Mouse (Mus musculus) hindbrain, embryonic 10.5 days (tissue): ENCODE results near the gene Olfr1373. TPM values are rescaled to one million over a fixed set of nuclear protein-coding genes. Genes with fewer than 3 reads are reported as not detected.

ENCODE experiments used
- DNase-seq: peaks from one replicate; pipeline ENCODE4 v3.0.0-alpha.2; 2017; ENCODE audit warnings: low spot score
- H3K27ac ChIP-seq: fragments of 300-500 bp; sonication (generic); 2 replicates; pipeline ENCODE4 v1.5.1; 2016; ENCODE audit warnings: mild to moderate bottlenecking, moderate library complexity
- H3K27me3 ChIP-seq: fragments of 300-500 bp; sonication (generic); 2 replicates; pipeline ENCODE4 v1.6.1; 2016; ENCODE audit warnings: mild to moderate bottlenecking; ENCODE audit not compliant: poor library complexity, insufficient read depth, severe bottlenecking
- H3K36me3 ChIP-seq: fragments of 300-500 bp; sonication (generic); 2 replicates; pipeline ENCODE4 v1.6.1; 2016; ENCODE audit warnings: mild to moderate bottlenecking, moderate library complexity
- H3K4me1 ChIP-seq: fragments of 300-500 bp; sonication (generic); replicated peaks from 2 replicates; pipeline ENCODE4 v1.6.1; 2016; ENCODE audit warnings: mild to moderate bottlenecking
- H3K4me3 ChIP-seq: fragments of 300-500 bp; sonication (generic); 2 replicates; pipeline ENCODE4 v1.5.1; 2016; ENCODE audit warnings: mild to moderate bottlenecking, moderate library complexity
- H3K9me3 ChIP-seq: fragments of 300-500 bp; sonication (generic); 2 replicates; pipeline ENCODE4 v1.6.1; 2016; ENCODE audit warnings: mild to moderate bottlenecking, moderate library complexity
- WGBS: fragments of 180-500 bp; shearing (Covaris S2); methylation state at CpG from one replicate; pipeline ENCODE4 v1.1.7; 2016; 5-methylcytosine and 5-hydroxymethylcytosine counted together
- polyA plus RNA-seq: library from polyadenylated mRNA; unstranded; fragments of >200 nt; fragmentation: Nextera tagmentation; extraction: Ambion mirVana; gene quantifications from 2 replicates; pipeline ENCODE4 v1.2.1, GENCODE M21; 2016

Gene Olfr1373
- polyA plus RNA-seq, 1 experiment from 2014 or later: not detected

GRCm38 (mm10) chr11:52099031-52099761, 46.1 kb downstream of the Olfr1373 start:
- Histone ChIP-seq H3K27me3 (no peaks in the 10 kb centered on the region), H3K36me3 (peaks cover 8% of the 10 kb centered on the region), H3K9me3 (no peaks in the 10 kb centered on the region), H3K27ac (peak overlapping the region; percentile 99), H3K4me1 (peaks cover 34% of the 10 kb centered on the region), H3K4me3 (peak overlapping the region; percentile 75)
- DNase-seq: peak; percentile 84
- under 1% methylated on average over 72 of the region's 72 CpGs for WGBS

- no peaks in the 10 kb centered on the region for H3K27me3 ChIP-seq
- H3K36me3 ChIP-seq: peaks cover 8% of the 10 kb centered on the region
- peak within 1 kb of the TSS; percentile 99 for H3K27ac ChIP-seq
- peak; percentile 98 for DNase-seq
- under 1% methylated on average over 53 of the region's 53 CpGs for WGBS
- peaks cover 34% of the 10 kb centered on the region for H3K4me1 ChIP-seq
- peak within 1 kb of the TSS; percentile 75 for H3K4me3 ChIP-seq
- H3K9me3 ChIP-seq: no peaks in the 10 kb centered on the region
Measured at GRCm38 (mm10) chr11:52098398-52098946, 46.9 kb downstream of the Olfr1373 start, which contains the start of gene Ppp2ca. Gene Ppp2ca, plus strand, starts transcription at chr11:52098681.

GRCm38 (mm10) chr11:52097596-52097995, 47.7 kb downstream of the Olfr1373 start:
- peak overlapping the region; percentile 99 for H3K27ac ChIP-seq
- H3K27me3 ChIP-seq: no peaks in the 10 kb centered on the region
- WGBS: 86% methylated on average over 2 of the region's 2 CpGs
- no peak for DNase-seq
- H3K4me3 ChIP-seq: peak overlapping the region; percentile 75
- H3K4me1 ChIP-seq: peaks cover 34% of the 10 kb centered on the region
- peaks cover 8% of the 10 kb centered on the region for H3K36me3 ChIP-seq
- H3K9me3 ChIP-seq: no peaks in the 10 kb centered on the region

- no peak for DNase-seq
- H3K9me3 ChIP-seq: no peaks in the 10 kb centered on the region
- WGBS: 71% methylated on average over 3 of the region's 3 CpGs
- H3K36me3 ChIP-seq: peaks cover 8% of the 10 kb centered on the region
- no peak overlapping the region for H3K27ac ChIP-seq
- no peak overlapping the region for H3K4me3 ChIP-seq
- peaks cover 33% of the 10 kb centered on the region for H3K4me1 ChIP-seq
- H3K27me3 ChIP-seq: no peaks in the 10 kb centered on the region
Measured at GRCm38 (mm10) chr11:52097016-52097415, 48.3 kb downstream of the Olfr1373 start.

Other genes starting within 250 kb of the Olfr1373 start
- 133 and 134 TPM in 2 replicates for gene Cdkn2aipnl, start 177.9 kb downstream of the Olfr1373 start, polyA plus RNA-seq
- 205 and 207 TPM in 2 replicates for gene Ube2b, start 144.8 kb downstream of the Olfr1373 start, polyA plus RNA-seq
- gene Cdkl3, start 141.3 kb downstream of the Olfr1373 start, polyA plus RNA-seq: 8.3 and 11.7 TPM in 2 replicates
- 84.2 and 97.8 TPM in 2 replicates for gene Ppp2ca, start 46.8 kb downstream of the Olfr1373 start, polyA plus RNA-seq
- not detected in 2 replicates for gene Olfr1371, start 68.5 kb upstream of the Olfr1373 start, polyA plus RNA-seq
- 905 and 976 TPM in 2 replicates for gene Skp1a, start 86.5 kb upstream of the Olfr1373 start, polyA plus RNA-seq
- gene Tcf7, start 137.5 kb upstream of the Olfr1373 start, polyA plus RNA-seq: 9.3 and 10.8 TPM in 2 replicates
- gene Vdac1, start 215.3 kb upstream of the Olfr1373 start, polyA plus RNA-seq: 222 and 241 TPM in 2 replicates